Mouse (Mus musculus): ENCODE results near the gene Gm21119.
"Not testable (repeated sequence)": the region's sequence is repeated elsewhere in the genome, so short reads cannot be mapped to it uniquely, and the experiment has no call there.

DNA sequence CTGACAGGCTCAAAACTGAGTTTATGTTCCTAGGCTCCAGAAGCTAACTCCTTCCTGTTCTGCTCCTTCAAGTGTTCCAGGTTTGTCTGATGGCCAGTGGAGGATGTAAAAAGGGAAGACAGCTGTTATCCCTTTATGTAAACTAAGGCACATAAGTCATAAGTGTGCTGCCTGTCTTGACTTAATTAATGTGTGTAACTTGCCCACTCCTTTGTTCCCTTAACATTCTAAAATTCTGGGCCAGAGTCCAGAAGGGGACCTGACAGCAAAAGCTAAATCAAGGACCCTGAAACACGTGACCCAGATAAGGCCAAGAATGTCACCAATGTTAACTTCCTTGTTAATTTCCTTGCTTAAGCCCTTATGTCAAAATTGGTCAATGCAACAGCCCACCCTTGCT lies 3.9 kb upstream of the Gm21119 start:
- TF ChIP-seq MAFK (IDR thresholded peaks at IDR 0.05; ENCODE audit: insufficient read depth, low read depth, low read length); ZC3H11A (IDR thresholded peaks at IDR 0.05; ENCODE audit: borderline replicate concordance, low read depth, low read length): not testable (repeated sequence)

Measured in ES-E14 (cell line).